Mouse (Mus musculus): ENCODE measurements at regions not wholly inside any gene's neighbourhood (a gene's known extent, or its start where the extent isn't known, plus 50 kb on each side); places are given as distances from the start of the nearest gene placed in this dataset.

- no peak for DNase-seq (ENCODE audit: extremely low spot score, low read depth, low spot score)
Observed at GRCm38 (mm10) chr6:143287322-143287721, 120.3 kb downstream of the Etnk1 start.

- no peak for DNase-seq (ENCODE audit: extremely low spot score, low read depth, low spot score)
Observed at GRCm38 (mm10) chr6:143288491-143289130, 121.6 kb downstream of the Etnk1 start.

- no peak for DNase-seq (ENCODE audit: extremely low spot score, low read depth, low spot score)
Observed at GRCm38 (mm10) chr6:143293648-143294047, 126.6 kb downstream of the Etnk1 start.

- DNase-seq (ENCODE audit: extremely low spot score, low read depth, low spot score) = no peak
Observed at GRCm38 (mm10) chr6:143298391-143298790, 131.4 kb downstream of the Etnk1 start.

GRCm38 (mm10) chr6:143301414-143301813 is 134.4 kb downstream of the Etnk1 start:
- DNase-seq (ENCODE audit: extremely low spot score, low read depth, low spot score) = no peak

GRCm38 (mm10) chr6:143307327-143307726 is 140.3 kb downstream of the Etnk1 start:
- DNase-seq (ENCODE audit: extremely low spot score, low read depth, low spot score) = no peak

- DNase-seq (ENCODE audit: extremely low spot score, low read depth, low spot score) = no peak
Observed at GRCm38 (mm10) chr6:143315859-143316258, 148.8 kb downstream of the Etnk1 start.

GRCm38 (mm10) chr6:143320426-143320825 is 153.4 kb downstream of the Etnk1 start:
- DNase-seq (ENCODE audit: extremely low spot score, low read depth, low spot score) = no peak

- no peak for DNase-seq (ENCODE audit: extremely low spot score, low read depth, low spot score)
Observed at GRCm38 (mm10) chr6:143324636-143325035, 157.6 kb downstream of the Etnk1 start.

GRCm38 (mm10) chr6:143326956-143327722 is 160.1 kb downstream of the Etnk1 start:
- DNase-seq (ENCODE audit: extremely low spot score, low read depth, low spot score) = no peak

GRCm38 (mm10) chr6:143327788-143328187 is 160.8 kb downstream of the Etnk1 start:
- no peak for DNase-seq (ENCODE audit: extremely low spot score, low read depth, low spot score)

- no peak for DNase-seq (ENCODE audit: extremely low spot score, low read depth, low spot score)
Observed at GRCm38 (mm10) chr6:143328202-143328601, 161.2 kb downstream of the Etnk1 start.

GRCm38 (mm10) chr6:143329096-143329495 is 162.1 kb downstream of the Etnk1 start:
- DNase-seq (ENCODE audit: extremely low spot score, low read depth, low spot score) = no peak

- DNase-seq (ENCODE audit: extremely low spot score, low read depth, low spot score) = no peak
Observed at GRCm38 (mm10) chr6:143333493-143333892, 166.5 kb downstream of the Etnk1 start.

GRCm38 (mm10) chr6:143336574-143336973 is 169.6 kb downstream of the Etnk1 start:
- DNase-seq (ENCODE audit: extremely low spot score, low read depth, low spot score) = no peak

GRCm38 (mm10) chr6:143349000-143349399 is 182.0 kb downstream of the Etnk1 start:
- DNase-seq (ENCODE audit: extremely low spot score, low read depth, low spot score) = no peak

- no peak for DNase-seq (ENCODE audit: extremely low spot score, low read depth, low spot score)
Observed at GRCm38 (mm10) chr6:143359320-143360032, 192.5 kb downstream of the Etnk1 start.

GRCm38 (mm10) chr6:143361149-143361725 is 194.2 kb downstream of the Etnk1 start:
- no peak for DNase-seq (ENCODE audit: extremely low spot score, low read depth, low spot score)

- no peak for DNase-seq (ENCODE audit: extremely low spot score, low read depth, low spot score)
Observed at GRCm38 (mm10) chr6:143361963-143362362, 194.9 kb downstream of the Etnk1 start.

- DNase-seq (ENCODE audit: extremely low spot score, low read depth, low spot score) = no peak
Observed at GRCm38 (mm10) chr6:143365840-143366239, 198.8 kb downstream of the Etnk1 start.

- DNase-seq (ENCODE audit: extremely low spot score, low read depth, low spot score) = no peak
Observed at GRCm38 (mm10) chr6:143367804-143368203, 200.8 kb downstream of the Etnk1 start.
